Mouse (Mus musculus) G1E (cell line): ENCODE measurements around the gene 4930415O20Rik. TPM values are rescaled to one million over a fixed set of nuclear protein-coding genes. Genes with fewer than 3 reads are reported as not detected.
A peak's percentile ranks its signal among the peaks of the same experiment; 100 is the strongest.

Experiments used
- ATAC-seq: 2 replicates; pipeline ENCODE4 v1.8.0; 2016; ENCODE audit warnings: mild to moderate bottlenecking; ENCODE audit not compliant: insufficient number of reproducible peaks, poor library complexity, low FRiP score, severe bottlenecking; ENCODE audit errors: extremely low read depth
- DNase-seq: peaks from one replicate; pipeline ENCODE4 v3.0.0; 2012; ENCODE audit warnings: low spot score
- H3K27me3 ChIP-seq: 2 replicates; pipeline ENCODE4 v1.6.1; 2012; ENCODE audit warnings: mild to moderate bottlenecking, low read length, inconsistent platforms; ENCODE audit not compliant: insufficient read depth
- H3K36me3 ChIP-seq: replicated peaks from 2 replicates; pipeline ENCODE3; 2012; ENCODE audit warnings: mild to moderate bottlenecking, inconsistent platforms
- H3K4me1 ChIP-seq: 2 replicates; pipeline ENCODE4 v1.6.1; 2012; ENCODE audit warnings: low read depth, low read length, inconsistent platforms, mixed read lengths; ENCODE audit not compliant: insufficient read depth
- H3K4me3 ChIP-seq: 2 replicates; pipeline ENCODE4 v1.5.1; 2012; ENCODE audit warnings: low read depth, mild to moderate bottlenecking, inconsistent platforms, low read length, moderate library complexity, mixed read lengths
- H3K9me3 ChIP-seq: replicated peaks from 2 replicates; pipeline ENCODE4 v1.6.1; 2012; ENCODE audit warnings: inconsistent platforms
- CTCF ChIP-seq: IDR thresholded peaks from 2 replicates; pipeline ENCODE4 v1.5.1; 2012; ENCODE audit warnings: low read depth, low read length, inconsistent platforms, mixed read lengths
- GATA1 ChIP-seq: IDR thresholded peaks from 2 replicates; pipeline ENCODE4 v1.6.1; 2012; ENCODE audit warnings: borderline replicate concordance, low read length, inconsistent platforms, mixed read lengths
- GATA2 ChIP-seq: IDR thresholded peaks from 2 replicates; pipeline ENCODE4 v1.6.1; 2012; ENCODE audit warnings: low read depth, low read length, inconsistent platforms, borderline replicate concordance
- POLR2AphosphoS5 ChIP-seq: IDR thresholded peaks from 2 replicates; pipeline ENCODE4 v1.6.1; 2012; ENCODE audit warnings: low read depth, low read length, inconsistent platforms; ENCODE audit not compliant: insufficient replicate concordance
- TAL1 ChIP-seq: conservative IDR thresholded peaks from 2 replicates; pipeline ENCODE4 v1.6.1; 2012; ENCODE audit warnings: low read depth, low read length, inconsistent platforms, mixed read lengths
- polyA plus RNA-seq: library from polyadenylated mRNA; stranded (reverse); fragments of >175 nt; gene quantifications from 2 replicates; pipeline ENCODE4 v1.2.3, GENCODE M21; 2012
- total RNA-seq, 2 experiments: library from RNA; stranded (forward) in 1 of 2; stranded (reverse) in 1 of 2; fragments of 200-1000 nt in 1 of 2; fragments of >200 nt in 1 of 2; fragmentation: Nextera tagmentation in 1 of 2; gene quantifications; 2 replicates each; pipeline ENCODE4 v1.2.3; 2014 to 2017

The 4930415O20Rik gene
- total and polyA plus RNA-seq, 3 experiments: not detected

GRCm38 (mm10) chr15:98632107-98632744 is 61.4 kb downstream of the 4930415O20Rik start:
- Histone ChIP-seq H3K27me3 (peaks cover 92% of the 10 kb centered on the region), H3K4me3 (no peak overlapping the region; the same call in 1 of the 2 replicates), H3K9me3 (no peaks in the 10 kb centered on the region), H3K4me1 (peaks cover 40% of the 10 kb centered on the region), H3K36me3 (no peaks in the 10 kb centered on the region)
- DNase-seq (no peak), ATAC-seq (no peak)
- TF ChIP-seq GATA1 (no peak), CTCF (no peak), TAL1 (no peak), GATA2 (no peak), POLR2AphosphoS5 (no peak)

GRCm38 (mm10) chr15:98632921-98633320 is 62.1 kb downstream of the 4930415O20Rik start:
- H3K36me3 ChIP-seq: no peaks in the 10 kb centered on the region
- no peaks in the 10 kb centered on the region for H3K9me3 ChIP-seq
- TF ChIP-seq TAL1 (no peak), GATA2 (no peak), CTCF (no peak), POLR2AphosphoS5 (no peak), GATA1 (no peak)
- peaks cover 46% of the 10 kb centered on the region for H3K4me1 ChIP-seq
- peaks cover 97% of the 10 kb centered on the region for H3K27me3 ChIP-seq
- DNase-seq: no peak
- no peak for ATAC-seq
- H3K4me3 ChIP-seq: no peak overlapping the region

- H3K9me3 ChIP-seq: no peaks in the 10 kb centered on the region
- H3K4me1 ChIP-seq: peaks cover 46% of the 10 kb centered on the region
- TF ChIP-seq TAL1: no peak
- no peak for ATAC-seq
- peak overlapping the region; percentile 70 for H3K4me3 ChIP-seq
- peaks cover 94% of the 10 kb centered on the region for H3K27me3 ChIP-seq
- DNase-seq: no peak
- no peaks in the 10 kb centered on the region for H3K36me3 ChIP-seq
Measured at GRCm38 (mm10) chr15:98633822-98634470, 63.1 kb downstream of the 4930415O20Rik start.

- peak; percentile 66 for DNase-seq
- no peak for TF ChIP-seq TAL1
- no peak for TF ChIP-seq CTCF
- peaks cover 46% of the 10 kb centered on the region for H3K4me1 ChIP-seq
Measured at GRCm38 (mm10) chr15:98634541-98635081, 63.8 kb downstream of the 4930415O20Rik start.

GRCm38 (mm10) chr15:98635291-98635841 is 64.6 kb downstream of the 4930415O20Rik start:
- H3K9me3 ChIP-seq: no peaks in the 10 kb centered on the region
- peaks cover 94% of the 10 kb centered on the region for H3K27me3 ChIP-seq
- TF ChIP-seq CTCF: no peak
- TF ChIP-seq GATA1: no peak
- H3K4me3 ChIP-seq: peak overlapping the region; percentile 70; the same call in 1 of the 2 replicates
- ATAC-seq (no peak), DNase-seq (no peak)
- no peaks in the 10 kb centered on the region for H3K36me3 ChIP-seq
- H3K4me1 ChIP-seq: peaks cover 50% of the 10 kb centered on the region

More at GRCm38 (mm10) chr15:98634541-98635081, 63.8 kb downstream of the 4930415O20Rik start:
- peak overlapping the region; percentile 70 for H3K4me3 ChIP-seq
- ATAC-seq: no peak
- peaks cover 94% of the 10 kb centered on the region for H3K27me3 ChIP-seq
- no peaks in the 10 kb centered on the region for H3K9me3 ChIP-seq
- no peaks in the 10 kb centered on the region for H3K36me3 ChIP-seq

- DNase-seq (no peak), ATAC-seq (no peak)
- H3K9me3 ChIP-seq: no peaks in the 10 kb centered on the region
- no peaks in the 10 kb centered on the region for H3K36me3 ChIP-seq
- peaks cover 51% of the 10 kb centered on the region for H3K4me1 ChIP-seq
- peaks cover 93% of the 10 kb centered on the region for H3K27me3 ChIP-seq
- TF ChIP-seq GATA2 (no peak), CTCF (no peak), POLR2AphosphoS5 (no peak), TAL1 (no peak), GATA1 (no peak)
- no peak overlapping the region for H3K4me3 ChIP-seq
Measured at GRCm38 (mm10) chr15:98636517-98636916, 65.7 kb downstream of the 4930415O20Rik start.
